Mouse (Mus musculus): Measurements from ENCODE around the gene Dact2. TPM values are rescaled to one million over a fixed set of nuclear protein-coding genes. Genes with fewer than 3 reads are reported as not detected.

Dact2 gene
- total and polyA plus RNA-seq, 3 experiments, result not detected

- TF ChIP-seq UBTF (IDR thresholded peaks at IDR 0.05; ENCODE audit: borderline replicate concordance, insufficient read depth, low read depth, low read length), result no peak
- TF ChIP-seq POLR2AphosphoS5 (IDR thresholded peaks at IDR 0.05; ENCODE audit: borderline replicate concordance, low read depth, low read length), result no peak
- TF ChIP-seq HCFC1 (IDR thresholded peaks at IDR 0.05; ENCODE audit: low read depth, low read length), result no peak
- no peak for TF ChIP-seq GATA1 (IDR thresholded peaks at IDR 0.05; ENCODE audit: low read depth, low read length)
- no peak for TF ChIP-seq ZC3H11A (IDR thresholded peaks at IDR 0.05; ENCODE audit: low read depth, low read length)
- TF ChIP-seq SIN3A (IDR thresholded peaks at IDR 0.05; ENCODE audit: low read length), result no peak
- TF ChIP-seq ETS1 (IDR thresholded peaks at IDR 0.05; ENCODE audit: low read depth, low read length), result no peak
- TF ChIP-seq ELF1 (IDR thresholded peaks at IDR 0.05; ENCODE audit: low read depth, low read length), result no peak
- no peak for TF ChIP-seq TAL1 (IDR thresholded peaks at IDR 0.05; ENCODE audit: low read length)
- no peak for TF ChIP-seq MYB (IDR thresholded peaks at IDR 0.05; ENCODE audit: low read depth, low read length)
- no peak for TF ChIP-seq POLR2AphosphoS2 (IDR thresholded peaks at IDR 0.05; ENCODE audit: low read length)
- no peak for TF ChIP-seq E2F4 (IDR thresholded peaks at IDR 0.05; ENCODE audit: borderline replicate concordance, low read depth, low read length)
- TF ChIP-seq MAZ (IDR thresholded peaks at IDR 0.05; ENCODE audit: low read depth, low read length), result no peak
- no peak for TF ChIP-seq NRF1 (IDR thresholded peaks at IDR 0.05; ENCODE audit: insufficient read depth, low read depth, low read length, poor library complexity, severe bottlenecking)
- TF ChIP-seq MAX (IDR thresholded peaks at IDR 0.05; ENCODE audit: low read length), result no peak
- no peak for TF ChIP-seq RAD21 (IDR thresholded peaks at IDR 0.05; ENCODE audit: low read depth, low read length)
- no peaks in the 10 kb centered on the region for H3K4me1 ChIP-seq (ENCODE audit: control insufficient read depth in 1 of 2, insufficient read depth in 2 of 2, low read length in 2 of 2)
- no peak for DNase-seq (ENCODE audit: low read depth, low spot score)
- no peaks in the 10 kb centered on the region for H3K79me2 ChIP-seq (ENCODE audit: control insufficient read depth, insufficient read depth, low read length, poor library complexity)
- no peaks in the 10 kb centered on the region for H3K36me3 ChIP-seq (ENCODE audit: control insufficient read depth in 1 of 2, insufficient read depth in 2 of 2, low read length in 2 of 2)
- no peak overlapping the region for H3K9ac ChIP-seq (ENCODE audit: control insufficient read depth, low read depth, low read length, poor library complexity, severe bottlenecking)
- no peak overlapping the region for H3K4me3 ChIP-seq (ENCODE audit: control insufficient read depth in 1 of 2, insufficient read depth in 1 of 2, low read depth in 2 of 2, low read length in 2 of 2)
- no peaks in the 10 kb centered on the region for H3K9me3 ChIP-seq (replicated peaks; ENCODE audit: insufficient read depth, low read length)
- H3K27ac ChIP-seq (ENCODE audit: control insufficient read depth, low read depth, low read length), result no peak overlapping the region
- no peaks in the 10 kb centered on the region for H3K27me3 ChIP-seq (ENCODE audit: control insufficient read depth in 1 of 2, insufficient read depth in 2 of 2, low read length in 2 of 2)
Measured at GRCm38 (mm10) chr17:14201281-14201787, 2.8 kb downstream of the Dact2 start.

GRCm38 (mm10) chr17:14200206-14200605, 3.9 kb downstream of the Dact2 start:
- Histone ChIP-seq H3K4me3 (ENCODE audit: control insufficient read depth in 1 of 2, insufficient read depth in 1 of 2, low read depth in 2 of 2, low read length in 2 of 2) (no peak overlapping the region), H3K9ac (ENCODE audit: control insufficient read depth, low read depth, low read length, poor library complexity, severe bottlenecking) (no peak overlapping the region), H3K27ac (ENCODE audit: control insufficient read depth, low read depth, low read length) (no peak overlapping the region), H3K27me3 (ENCODE audit: control insufficient read depth in 1 of 2, insufficient read depth in 2 of 2, low read length in 2 of 2) (no peaks in the 10 kb centered on the region), H3K36me3 (ENCODE audit: control insufficient read depth in 1 of 2, insufficient read depth in 2 of 2, low read length in 2 of 2) (no peaks in the 10 kb centered on the region), H3K4me1 (ENCODE audit: control insufficient read depth in 1 of 2, insufficient read depth in 2 of 2, low read length in 2 of 2) (no peaks in the 10 kb centered on the region), H3K79me2 (ENCODE audit: control insufficient read depth, insufficient read depth, low read length, poor library complexity) (no peaks in the 10 kb centered on the region), H3K9me3 (replicated peaks; ENCODE audit: insufficient read depth, low read length) (no peaks in the 10 kb centered on the region)
- TF ChIP-seq ZMIZ1 (IDR thresholded peaks at IDR 0.05; ENCODE audit: low read depth, low read length) (no peak), MYB (IDR thresholded peaks at IDR 0.05; ENCODE audit: low read depth, low read length) (no peak), MYC (IDR thresholded peaks at IDR 0.05; ENCODE audit: low read depth, low read length) (no peak), JUND (IDR thresholded peaks at IDR 0.05; ENCODE audit: low read depth, low read length) (no peak), USF1 (IDR thresholded peaks at IDR 0.05; ENCODE audit: low read depth, low read length) (no peak), GATA1 (IDR thresholded peaks at IDR 0.05; ENCODE audit: low read depth, low read length) (no peak), ELF1 (IDR thresholded peaks at IDR 0.05; ENCODE audit: low read depth, low read length) (no peak), CTCF (IDR thresholded peaks at IDR 0.05 in 2 of 3, conservative IDR thresholded peaks at IDR 0.05 in 1 of 3; ENCODE audit: control insufficient read depth in 1 of 3, insufficient read depth in 1 of 3, low read depth in 2 of 3, low read length in 3 of 3, poor library complexity in 1 of 3, severe bottlenecking in 1 of 3) (no peak), KAT2A (conservative IDR thresholded peaks at IDR 0.05; ENCODE audit: low read depth, low read length) (no peak), POLR2AphosphoS5 (IDR thresholded peaks at IDR 0.05; ENCODE audit: borderline replicate concordance, low read depth, low read length) (no peak), ETS1 (IDR thresholded peaks at IDR 0.05; ENCODE audit: low read depth, low read length) (no peak), TAL1 (IDR thresholded peaks at IDR 0.05; ENCODE audit: low read length) (no peak), TCF12 (IDR thresholded peaks at IDR 0.05; ENCODE audit: low read depth, low read length) (no peak), NELFE (IDR thresholded peaks at IDR 0.05; ENCODE audit: low read depth, low read length) (no peak)
- no peak for DNase-seq (ENCODE audit: low read depth, low spot score)
